Mouse (Mus musculus): ENCODE results near the gene Socs2.

The Socs2 gene

GRCm38 (mm10) chr10:95419726-95420125 lies 2.7 kb upstream of the Socs2 start:
- DNase-seq = no peak

GRCm38 (mm10) chr10:95418631-95419030 lies 1.7 kb upstream of the Socs2 start:
- DNase-seq = peak; percentile 27

- peak; percentile 82 for DNase-seq
Measured at GRCm38 (mm10) chr10:95417496-95418236, 686 bp upstream of the Socs2 start.

GRCm38 (mm10) chr10:95416361-95416684 lies 657 bp downstream of the Socs2 start:
- DNase-seq = no peak

GRCm38 (mm10) chr10:95415533-95416360 lies 1.2 kb downstream of the Socs2 start:
- DNase-seq = peak; percentile 66

- no peak for DNase-seq
Measured at GRCm38 (mm10) chr10:95415159-95415532, 1.8 kb downstream of the Socs2 start.

- DNase-seq = peak; percentile 67
Measured at GRCm38 (mm10) chr10:95414316-95415158, 2.4 kb downstream of the Socs2 start.

GRCm38 (mm10) chr10:95411139-95411538 lies 5.8 kb downstream of the Socs2 start:
- no peak for DNase-seq

- DNase-seq = no peak
Measured at GRCm38 (mm10) chr10:95410709-95411108, 6.3 kb downstream of the Socs2 start.

- no peak for DNase-seq
Measured at GRCm38 (mm10) chr10:95410209-95410608, 6.8 kb downstream of the Socs2 start.

GRCm38 (mm10) chr10:95409149-95409548 lies 7.8 kb downstream of the Socs2 start:
- no peak for DNase-seq

- no peak for DNase-seq
Measured at GRCm38 (mm10) chr10:95408487-95408886, 8.5 kb downstream of the Socs2 start.

GRCm38 (mm10) chr10:95407541-95408160 lies 9.3 kb downstream of the Socs2 start:
- no peak for DNase-seq

GRCm38 (mm10) chr10:95404774-95405173 lies 12.2 kb downstream of the Socs2 start:
- no peak for DNase-seq

- DNase-seq = no peak
Measured at GRCm38 (mm10) chr10:95399689-95400354, 17.2 kb downstream of the Socs2 start.

GRCm38 (mm10) chr10:95398489-95398888 lies 18.5 kb downstream of the Socs2 start:
- DNase-seq = no peak

GRCm38 (mm10) chr10:95397191-95397835 lies 19.7 kb downstream of the Socs2 start:
- no peak for DNase-seq

GRCm38 (mm10) chr10:95396356-95396755 lies 20.6 kb downstream of the Socs2 start:
- peak; percentile 27 for DNase-seq

- no peak for DNase-seq
Measured at GRCm38 (mm10) chr10:95394819-95395812, 21.9 kb downstream of the Socs2 start.

- DNase-seq = no peak
Measured at GRCm38 (mm10) chr10:95392073-95392472, 24.9 kb downstream of the Socs2 start.

All from kidney, postnatal 14 days (tissue).